Mouse (Mus musculus) forebrain, embryonic 11.5 days (tissue): ENCODE data around the gene Rpl24. TPM values are rescaled to one million over a fixed set of nuclear protein-coding genes. Genes with fewer than 3 reads are reported as not detected.

ENCODE experiments used
- ATAC-seq: fragments of 200-750 bp; cut with Nextera tagmentation; replicated peaks from 2 replicates; pipeline ENCODE4 v1.8.0; 2017; ENCODE audit warnings: moderate TSS enrichment; ENCODE audit not compliant: low FRiP score
- DNase-seq: peaks from one replicate; pipeline ENCODE4 v3.0.0-alpha.2; 2017; ENCODE audit warnings: low spot score
- H3K27ac ChIP-seq: fragments of 300-500 bp; sonication (generic); 2 replicates; pipeline ENCODE4 v1.5.1; 2014; ENCODE audit warnings: low read depth, low read length
- H3K27me3 ChIP-seq: fragments of 300-500 bp; sonication (generic); 2 replicates; pipeline ENCODE4 v1.6.1; 2014; ENCODE audit warnings: mild to moderate bottlenecking, low read length, mixed read lengths; ENCODE audit not compliant: control insufficient read depth, insufficient read depth
- H3K36me3 ChIP-seq: fragments of 300-500 bp; sonication (generic); 2 replicates; pipeline ENCODE4 v1.6.1; 2014; ENCODE audit warnings: mild to moderate bottlenecking, low read length, moderate library complexity, mixed read lengths; ENCODE audit not compliant: control insufficient read depth, insufficient read depth
- H3K4me1 ChIP-seq: fragments of 300-500 bp; sonication (generic); replicated peaks from 2 replicates; pipeline ENCODE4 v1.6.1; 2014; ENCODE audit warnings: low read length, mixed read lengths; ENCODE audit not compliant: control insufficient read depth, insufficient read depth
- H3K4me2 ChIP-seq: fragments of 300-500 bp; sonication (generic); 2 replicates; pipeline ENCODE4 v1.6.1; 2014; ENCODE audit warnings: low read depth, mild to moderate bottlenecking, low read length, moderate library complexity, mixed read lengths; ENCODE audit not compliant: severe bottlenecking
- H3K4me3 ChIP-seq: fragments of 300-500 bp; sonication (generic); 2 replicates; pipeline ENCODE4 v1.5.1; 2014; ENCODE audit warnings: low read depth, low read length
- H3K9ac ChIP-seq: fragments of 300-500 bp; sonication (generic); 2 replicates; pipeline ENCODE4 v1.6.1; 2014; ENCODE audit warnings: low read length
- H3K9me3 ChIP-seq: fragments of 300-500 bp; sonication (generic); 2 replicates; pipeline ENCODE4 v1.6.1; 2016; ENCODE audit warnings: low read length, mixed read lengths; ENCODE audit not compliant: control insufficient read depth
- WGBS: fragments of 180-500 bp; shearing (Covaris S2); extraction: QIAGEN DNeasy Blood & Tissue Kit; methylation state at CpG from one replicate; pipeline ENCODE4 v1.1.7; 2014; 5-methylcytosine and 5-hydroxymethylcytosine counted together
- polyA plus RNA-seq: library from polyadenylated mRNA; unstranded; fragments of >200 nt; fragmentation: Nextera tagmentation; extraction: Ambion mirVana; gene quantifications from 2 replicates; pipeline ENCODE4 v1.2.1, GENCODE M21; 2014

Rpl24 gene
- polyA plus RNA-seq, 1 experiment from 2014 or later: 776 TPM

- Histone ChIP-seq H3K9me3 (no peaks in the 10 kb centered on the region), H3K27ac (no peak overlapping the region), H3K4me3 (no peak overlapping the region), H3K9ac (no peak overlapping the region), H3K27me3 (no peaks in the 10 kb centered on the region), H3K4me2 (no peak overlapping the region), H3K4me1 (peaks cover 4% of the 10 kb centered on the region), H3K36me3 (no peaks in the 10 kb centered on the region; the same call in 1 of the 2 replicates)
- peak; percentile 54 for DNase-seq
- 76% methylated on average over 4 of the region's 4 CpGs for WGBS
- no peak for ATAC-seq
Observed at GRCm38 (mm10) chr16:55964126-55964949, 1.7 kb upstream of the Rpl24 start.

DNA sequence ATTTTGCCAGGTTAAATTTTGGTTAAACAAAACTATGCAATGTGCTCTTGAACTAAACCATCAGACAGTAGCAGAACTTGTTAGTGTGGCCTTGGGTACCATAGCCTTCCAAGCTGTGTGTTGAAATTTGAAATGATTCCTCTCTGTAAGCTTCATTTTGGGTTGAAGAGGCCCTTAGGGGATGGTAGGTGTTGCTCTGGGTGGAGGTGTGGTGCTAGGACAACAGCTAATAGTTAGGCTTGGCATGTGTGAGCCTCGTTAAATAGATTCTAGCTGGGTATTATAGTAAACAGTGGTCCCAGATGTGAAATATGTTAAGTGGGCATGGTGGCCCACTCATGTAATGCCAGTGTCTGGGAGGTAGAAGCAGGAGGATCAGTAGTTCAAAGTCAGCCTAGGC lies 1.1 kb downstream of the Rpl24 start:
- Histone ChIP-seq H3K27ac (peak overlapping the region; percentile 18; the same call in 1 of the 2 replicates), H3K4me1 (peaks cover 4% of the 10 kb centered on the region), H3K4me2 (peak overlapping the region; percentile 88), H3K9me3 (no peaks in the 10 kb centered on the region), H3K4me3 (peak overlapping the region; percentile 86), H3K36me3 (peaks cover 14% of the 10 kb centered on the region; the same call in 1 of the 2 replicates), H3K27me3 (no peaks in the 10 kb centered on the region), H3K9ac (peak overlapping the region; percentile 97)
- DNase-seq: peak; percentile 41
- no peak for ATAC-seq
- 28% methylated on average over 1 of the region's 1 CpGs for WGBS

DNA sequence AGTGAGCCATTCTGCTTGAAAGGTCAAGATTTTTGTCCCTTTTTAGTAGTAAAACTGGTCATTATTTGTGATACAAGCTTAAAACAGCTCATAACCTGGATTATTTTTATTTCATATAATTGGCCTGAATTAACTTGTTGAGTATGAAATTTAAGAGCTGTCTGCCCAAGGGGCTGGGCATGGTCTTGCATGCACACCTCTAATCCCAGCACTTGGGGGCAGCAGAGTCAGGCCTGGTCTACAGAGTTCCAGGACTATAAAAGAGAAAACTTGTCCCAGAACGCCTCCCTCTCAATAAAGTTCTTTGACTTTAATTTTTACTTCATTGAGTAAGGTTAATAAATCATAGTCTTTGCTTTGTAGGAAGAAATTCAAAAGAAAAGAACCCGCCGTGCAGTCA lies 3.1 kb downstream of the Rpl24 start:
- Histone ChIP-seq H3K4me3 (no peak overlapping the region), H3K9me3 (no peaks in the 10 kb centered on the region), H3K9ac (no peak overlapping the region), H3K4me2 (no peak overlapping the region), H3K27ac (no peak overlapping the region), H3K36me3 (peaks cover 14% of the 10 kb centered on the region; the same call in 1 of the 2 replicates), H3K4me1 (peaks cover 10% of the 10 kb centered on the region), H3K27me3 (no peaks in the 10 kb centered on the region)
- 85% methylated on average over 3 of the region's 3 CpGs for WGBS
- ATAC-seq (no peak), DNase-seq (peak; percentile 54)

DNA sequence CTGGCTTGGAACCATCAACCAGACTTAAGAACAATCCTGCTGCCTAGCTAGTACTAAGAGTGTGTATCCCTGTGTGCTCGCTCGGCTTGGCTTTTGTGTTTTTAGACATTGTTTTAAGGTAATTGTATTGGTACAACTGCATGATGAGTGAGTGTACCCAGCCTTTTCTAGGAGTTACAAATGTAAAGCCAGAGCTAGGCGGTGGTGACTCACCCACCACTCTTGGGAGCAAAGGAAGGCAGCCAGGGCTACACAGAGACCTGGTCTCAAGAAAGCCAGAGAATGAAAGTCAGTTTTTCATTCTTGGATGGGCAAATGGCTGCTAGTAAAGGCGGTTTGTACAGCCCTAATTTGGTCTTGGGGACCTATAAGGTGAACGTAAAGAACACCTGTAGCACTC lies 4.3 kb downstream of the Rpl24 start:
- no peaks in the 10 kb centered on the region for H3K9me3 ChIP-seq
- no peak overlapping the region for H3K4me2 ChIP-seq
- no peak overlapping the region for H3K9ac ChIP-seq
- ATAC-seq (no peak), DNase-seq (peak; percentile 21)
- H3K27ac ChIP-seq: no peak overlapping the region
- H3K4me1 ChIP-seq: peaks cover 14% of the 10 kb centered on the region
- 91% methylated on average over 5 of the region's 5 CpGs for WGBS
- H3K27me3 ChIP-seq: no peaks in the 10 kb centered on the region
- peaks cover 14% of the 10 kb centered on the region; the same call in 1 of the 2 replicates for H3K36me3 ChIP-seq
- H3K4me3 ChIP-seq: no peak overlapping the region

- Histone ChIP-seq H3K4me1 (peaks cover 14% of the 10 kb centered on the region), H3K4me3 (no peak overlapping the region), H3K27ac (no peak overlapping the region), H3K27me3 (no peaks in the 10 kb centered on the region), H3K36me3 (peaks cover 14% of the 10 kb centered on the region; the same call in 1 of the 2 replicates), H3K4me2 (no peak overlapping the region), H3K9me3 (no peaks in the 10 kb centered on the region), H3K9ac (no peak overlapping the region)
- 85% methylated on average over 6 of the region's 6 CpGs for WGBS
- DNase-seq: peak; percentile 44
- ATAC-seq: no peak
Observed at GRCm38 (mm10) chr16:55971735-55972615, 5.9 kb downstream of the Rpl24 start.

GRCm38 (mm10) chr16:55972626-55973201 lies 6.6 kb downstream of the Rpl24 start:
- Histone ChIP-seq H3K4me2 (peak overlapping the region; percentile 44), H3K27ac (peak overlapping the region; percentile 34; the same call in 1 of the 2 replicates), H3K9me3 (no peaks in the 10 kb centered on the region), H3K4me3 (peak overlapping the region; percentile 99; the same call in 1 of the 2 replicates), H3K27me3 (no peaks in the 10 kb centered on the region), H3K9ac (0 out of 2 replicates have a peak overlapping the region, but pooled peaks have one; percentile 5), H3K36me3 (peaks cover 14% of the 10 kb centered on the region; the same call in 1 of the 2 replicates), H3K4me1 (peaks cover 10% of the 10 kb centered on the region; the same call in 1 of the 2 replicates)
- DNase-seq (no peak), ATAC-seq (no peak)
- 59% methylated on average over 10 of the region's 10 CpGs for WGBS

- H3K9me3 ChIP-seq: no peaks in the 10 kb centered on the region
- H3K4me1 ChIP-seq: peaks cover 10% of the 10 kb centered on the region; the same call in 1 of the 2 replicates
- peak within 1 kb of the TSS; percentile 87 for H3K9ac ChIP-seq
- peak within 1 kb of the TSS; percentile 77 for H3K27ac ChIP-seq
- WGBS: under 1% methylated on average over 78 of the region's 86 CpGs
- H3K4me2 ChIP-seq: peak within 1 kb of the TSS; percentile 60
- H3K4me3 ChIP-seq: peak within 1 kb of the TSS; percentile 99
- no peaks in the 10 kb centered on the region for H3K27me3 ChIP-seq
- peaks cover 14% of the 10 kb centered on the region; the same call in 1 of the 2 replicates for H3K36me3 ChIP-seq
- DNase-seq: peak; percentile 100
- ATAC-seq: peak; percentile 98
Observed at GRCm38 (mm10) chr16:55973431-55974255, 7.6 kb downstream of the Rpl24 start, which contains the start of gene Zbtb11. Gene Zbtb11 (plus strand): TSS chr16:55973883.
